Mouse (Mus musculus): ENCODE data around the gene Rps6ka5.

The Rps6ka5 gene

GRCm38 (mm10) chr12:100726651-100727050 lies at the start of gene Rps6ka5:
Gene Rps6ka5, minus strand, starts transcription at chr12:100726983.
- no peak for DNase-seq (ENCODE audit: low read depth, low spot score)

- peak; percentile 36 for DNase-seq (ENCODE audit: low read depth, low spot score)
These were observed 49.3 kb upstream of the Rps6ka5 start for GRCm38 (mm10) chr12:100775911-100776581.

GRCm38 (mm10) chr12:100775291-100775690 lies 48.5 kb upstream of the Rps6ka5 start:
- no peak for DNase-seq (ENCODE audit: low read depth, low spot score)

- peak; percentile 58 for DNase-seq (ENCODE audit: low read depth, low spot score)
These were observed 48.0 kb upstream of the Rps6ka5 start for GRCm38 (mm10) chr12:100774756-100775155.

- DNase-seq (ENCODE audit: low read depth, low spot score), result peak; percentile 52
These were observed 45.6 kb upstream of the Rps6ka5 start for GRCm38 (mm10) chr12:100772230-100772984.

GRCm38 (mm10) chr12:100770765-100771164 lies 44.0 kb upstream of the Rps6ka5 start:
- no peak for DNase-seq (ENCODE audit: low read depth, low spot score)

- no peak for DNase-seq (ENCODE audit: low read depth, low spot score)
These were observed 43.1 kb upstream of the Rps6ka5 start for GRCm38 (mm10) chr12:100769871-100770270.

- no peak for DNase-seq (ENCODE audit: low read depth, low spot score)
These were observed 37.7 kb upstream of the Rps6ka5 start for GRCm38 (mm10) chr12:100764329-100765018.

GRCm38 (mm10) chr12:100762663-100763425 lies 36.1 kb upstream of the Rps6ka5 start:
- DNase-seq (ENCODE audit: low read depth, low spot score), result no peak

GRCm38 (mm10) chr12:100757427-100757826 lies 30.6 kb upstream of the Rps6ka5 start:
- DNase-seq (ENCODE audit: low read depth, low spot score), result no peak

- DNase-seq (ENCODE audit: low read depth, low spot score), result no peak
These were observed 26.9 kb upstream of the Rps6ka5 start for GRCm38 (mm10) chr12:100753716-100754115.

- DNase-seq (ENCODE audit: low read depth, low spot score), result no peak
These were observed 26.2 kb upstream of the Rps6ka5 start for GRCm38 (mm10) chr12:100752977-100753376.

- no peak for DNase-seq (ENCODE audit: low read depth, low spot score)
These were observed 15.7 kb upstream of the Rps6ka5 start for GRCm38 (mm10) chr12:100742468-100742867.

- DNase-seq (ENCODE audit: low read depth, low spot score), result no peak
These were observed 13.5 kb upstream of the Rps6ka5 start for GRCm38 (mm10) chr12:100740313-100740712.

GRCm38 (mm10) chr12:100739011-100739570 lies 12.3 kb upstream of the Rps6ka5 start:
- no peak for DNase-seq (ENCODE audit: low read depth, low spot score)

- DNase-seq (ENCODE audit: low read depth, low spot score), result no peak
These were observed 11.7 kb upstream of the Rps6ka5 start for GRCm38 (mm10) chr12:100738498-100738897.

GRCm38 (mm10) chr12:100735581-100735980 lies 8.8 kb upstream of the Rps6ka5 start:
- DNase-seq (ENCODE audit: low read depth, low spot score), result no peak

- DNase-seq (ENCODE audit: low read depth, low spot score), result no peak
These were observed 8.4 kb upstream of the Rps6ka5 start for GRCm38 (mm10) chr12:100735156-100735555.

GRCm38 (mm10) chr12:100728646-100729485 lies 2.1 kb upstream of the Rps6ka5 start:
- DNase-seq (ENCODE audit: low read depth, low spot score), result peak; percentile 13

- no peak for DNase-seq (ENCODE audit: low read depth, low spot score)
These were observed 1.1 kb upstream of the Rps6ka5 start for GRCm38 (mm10) chr12:100727891-100728290.

- DNase-seq (ENCODE audit: low read depth, low spot score), result no peak
These were observed 1.4 kb downstream of the Rps6ka5 start for GRCm38 (mm10) chr12:100725458-100725786.
